Mouse (Mus musculus): ENCODE data around the gene Tmem210. TPM values are rescaled to one million over a fixed set of nuclear protein-coding genes. Genes with fewer than 3 reads are reported as not detected.
"Not testable (repeated sequence)": the region's sequence is repeated elsewhere in the genome, so short reads cannot be mapped to it uniquely, and the experiment has no call there.

Tmem210 gene
- polyA plus RNA-seq, 1 experiment: not detected

GRCm38 (mm10) chr2:25244144-25244543 lies 43.8 kb upstream of the Tmem210 start:
- DNase-seq: no peak
- Histone ChIP-seq H3K4me3 (replicated peaks; ENCODE audit: insufficient read depth, low read depth, low read length) (peak overlapping the region; percentile 12), H3K27ac (ENCODE audit: insufficient read depth, low read length) (peak overlapping the region; percentile 24; the same call in 1 of the 2 replicates), H3K27me3 (ENCODE audit: control insufficient read depth, insufficient read depth, low read length) (no peaks in the 10 kb centered on the region), H3K4me1 (ENCODE audit: control insufficient read depth, insufficient read depth, low read length) (peaks cover 49% of the 10 kb centered on the region)
- TF ChIP-seq POLR2A (IDR thresholded peaks at IDR 0.05; ENCODE audit: borderline replicate concordance, insufficient read depth, low read length) (no peak), CTCF (IDR thresholded peaks at IDR 0.05; ENCODE audit: borderline replicate concordance, insufficient read depth, low read depth, low read length) (no peak)
- WGBS: 73% methylated on average over 4 of the region's 4 CpGs

DNA sequence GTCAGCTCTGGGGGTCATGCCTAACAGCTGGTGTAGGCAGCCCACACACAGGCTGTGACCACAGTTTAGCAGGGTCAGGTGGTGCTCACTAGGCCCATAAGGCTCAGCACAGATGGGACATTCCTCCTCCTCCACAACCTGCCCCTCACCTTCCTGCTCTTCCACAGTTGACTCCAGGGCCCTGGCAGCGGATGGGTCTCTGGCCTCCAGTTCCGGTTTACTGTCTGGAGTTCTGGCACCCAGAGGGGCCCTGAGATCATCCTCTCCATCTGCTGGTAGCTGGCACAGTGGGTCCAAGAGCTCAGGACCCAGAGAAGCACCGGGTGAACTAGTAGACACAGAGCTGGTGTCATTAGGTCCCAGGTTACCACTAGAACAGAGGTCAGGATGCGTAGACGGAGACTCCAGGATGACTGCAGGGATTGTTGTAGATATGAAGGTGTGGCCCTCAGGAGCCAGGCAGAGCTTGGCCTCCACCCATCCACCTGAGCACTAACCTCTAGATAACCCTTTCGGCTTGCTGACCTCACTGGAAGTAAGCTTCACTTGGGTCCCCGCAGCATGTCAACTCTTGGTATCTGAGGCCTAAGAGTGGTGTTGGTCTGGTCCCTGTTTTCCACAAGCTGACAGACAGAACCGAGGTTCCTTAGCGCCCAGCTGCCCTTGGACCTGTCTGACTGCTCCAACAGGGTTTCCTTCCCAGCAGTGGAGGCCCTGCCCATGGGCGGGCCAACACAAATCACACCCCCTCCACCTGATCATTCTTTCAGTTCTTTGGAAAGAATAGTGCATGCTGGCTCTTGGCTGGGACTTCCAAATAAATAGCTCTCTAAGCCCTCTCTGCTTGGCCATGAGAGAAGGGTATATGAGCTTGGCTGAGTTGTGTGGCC lies 41.5 kb upstream of the Tmem210 start, which contains the start of gene AL732309.1:
AL732309.1 (minus strand) TSS at position 681 of the 890 bp plus-strand sequence.
- DNase-seq: peak; percentile 45 to 65
- H3K4me1 ChIP-seq (ENCODE audit: control insufficient read depth, insufficient read depth, low read length): peaks cover 40% of the 10 kb centered on the region
- no peak within 1 kb of the TSS for H3K4me3 ChIP-seq (replicated peaks; ENCODE audit: insufficient read depth, low read depth, low read length)
- H3K27ac ChIP-seq (ENCODE audit: insufficient read depth, low read length): peak within 1 kb of the TSS; percentile 62
- WGBS: 48% methylated on average over 10 of the region's 10 CpGs
- TF ChIP-seq CTCF (IDR thresholded peaks at IDR 0.05; ENCODE audit: borderline replicate concordance, insufficient read depth, low read depth, low read length): no peak
- TF ChIP-seq POLR2A (IDR thresholded peaks at IDR 0.05; ENCODE audit: borderline replicate concordance, insufficient read depth, low read length): no peak
- H3K27me3 ChIP-seq (ENCODE audit: control insufficient read depth, insufficient read depth, low read length): no peaks in the 10 kb centered on the region

- TF ChIP-seq CTCF (IDR thresholded peaks at IDR 0.05; ENCODE audit: borderline replicate concordance, insufficient read depth, low read depth, low read length): peak; percentile 45; the same call in 1 of the 2 replicates
- TF ChIP-seq POLR2A (IDR thresholded peaks at IDR 0.05; ENCODE audit: borderline replicate concordance, insufficient read depth, low read length): no peak
- Histone ChIP-seq H3K4me1 (ENCODE audit: control insufficient read depth, insufficient read depth, low read length) (no peaks in the 10 kb centered on the region; the same call in none of the 2 replicates), H3K27ac (ENCODE audit: insufficient read depth, low read length) (no peak overlapping the region), H3K27me3 (ENCODE audit: control insufficient read depth, insufficient read depth, low read length) (no peaks in the 10 kb centered on the region), H3K4me3 (replicated peaks; ENCODE audit: insufficient read depth, low read depth, low read length) (no peak overlapping the region)
- WGBS: 83% methylated on average over 1 of the region's 1 CpGs
- no peak for DNase-seq
These were observed 35.6 kb upstream of the Tmem210 start for GRCm38 (mm10) chr2:25252331-25252730.

- DNase-seq: peak; percentile 87 to 91
- WGBS: under 1% methylated on average over 39 of the region's 39 CpGs
- peak; percentile 66; the same call in 1 of the 2 replicates for TF ChIP-seq POLR2A (IDR thresholded peaks at IDR 0.05; ENCODE audit: borderline replicate concordance, insufficient read depth, low read length)
- no peak for TF ChIP-seq CTCF (IDR thresholded peaks at IDR 0.05; ENCODE audit: borderline replicate concordance, insufficient read depth, low read depth, low read length)
- Histone ChIP-seq H3K27me3 (ENCODE audit: control insufficient read depth, insufficient read depth, low read length) (no peaks in the 10 kb centered on the region), H3K27ac (ENCODE audit: insufficient read depth, low read length) (peak within 1 kb of the TSS; percentile 74), H3K4me3 (replicated peaks; ENCODE audit: insufficient read depth, low read depth, low read length) (peak within 1 kb of the TSS; percentile 71), H3K4me1 (ENCODE audit: control insufficient read depth, insufficient read depth, low read length) (no peaks in the 10 kb centered on the region; the same call in none of the 2 replicates)
These were observed 32.6 kb upstream of the Tmem210 start, which contains the start of gene Tmem203 for GRCm38 (mm10) chr2:25255284-25255779. Gene Tmem203 (plus strand): TSS chr2:25255439.

DNA sequence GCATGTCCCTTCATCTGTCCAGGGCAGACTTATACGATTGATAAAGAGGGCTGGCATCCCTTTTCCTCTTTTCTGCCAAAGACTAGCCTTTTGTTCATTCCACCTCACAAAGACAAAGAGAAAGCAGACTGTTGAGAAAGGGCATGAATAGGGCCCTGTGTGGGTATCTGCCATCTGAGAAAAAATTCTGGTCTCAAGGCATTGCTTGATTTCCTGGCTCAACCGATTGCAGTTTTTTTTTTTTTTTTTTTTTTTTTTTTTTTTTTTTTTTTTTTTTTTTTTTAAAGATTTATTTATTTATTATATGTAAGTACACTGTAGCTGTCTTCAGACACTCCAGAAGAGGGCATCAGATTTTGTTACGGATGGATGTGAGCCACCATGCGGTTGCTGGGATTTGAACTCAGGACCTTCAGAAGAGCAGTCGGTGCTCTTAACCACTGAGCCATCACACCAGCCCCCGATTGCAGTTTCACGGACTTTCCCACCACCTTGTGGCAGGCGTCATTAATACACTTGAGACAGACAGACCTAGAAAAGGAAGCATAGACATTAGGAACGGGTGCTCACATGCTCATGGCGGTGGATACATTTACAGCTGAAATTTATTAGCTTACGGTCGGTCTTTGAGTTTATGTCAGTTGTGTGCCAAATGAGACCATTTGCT lies 31.4 kb upstream of the Tmem210 start:
- TF ChIP-seq CTCF (IDR thresholded peaks at IDR 0.05; ENCODE audit: borderline replicate concordance, insufficient read depth, low read depth, low read length): peak; percentile 28; the same call in 1 of the 2 replicates
- H3K27me3 ChIP-seq (ENCODE audit: control insufficient read depth, insufficient read depth, low read length); H3K4me1 ChIP-seq (ENCODE audit: control insufficient read depth, insufficient read depth, low read length); H3K27ac ChIP-seq (ENCODE audit: insufficient read depth, low read length): not testable (repeated sequence)
- DNase-seq: peak in 1 of 2 experiments; percentile 59
- 39% methylated on average over 12 of the region's 12 CpGs for WGBS
- H3K4me3 ChIP-seq (replicated peaks; ENCODE audit: insufficient read depth, low read depth, low read length): peak overlapping the region; percentile 71

DNA sequence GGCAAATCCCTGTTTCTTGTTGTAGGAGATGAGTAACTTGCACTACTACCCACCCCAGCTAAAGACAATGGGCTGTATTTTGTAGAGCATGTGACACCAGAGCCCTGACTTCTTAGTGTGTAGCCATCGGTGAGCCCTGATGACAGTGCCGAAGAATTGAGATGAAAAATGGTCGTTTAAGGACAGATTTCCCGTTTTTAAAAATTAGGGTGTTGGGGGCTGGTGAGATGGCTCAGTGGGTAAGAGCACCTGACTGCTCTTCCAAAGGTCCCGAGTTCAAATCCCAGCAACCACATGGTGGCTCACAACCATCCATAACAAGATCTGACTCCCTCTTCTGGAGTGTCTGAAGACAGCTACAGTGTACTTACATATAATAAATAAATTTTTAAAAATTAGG lies 30.7 kb upstream of the Tmem210 start:
- not testable (repeated sequence) for H3K27me3 ChIP-seq (ENCODE audit: control insufficient read depth, insufficient read depth, low read length); H3K4me3 ChIP-seq (replicated peaks; ENCODE audit: insufficient read depth, low read depth, low read length); H3K4me1 ChIP-seq (ENCODE audit: control insufficient read depth, insufficient read depth, low read length); H3K27ac ChIP-seq (ENCODE audit: insufficient read depth, low read length); DNase-seq
- WGBS: 88% methylated on average over 5 of the region's 5 CpGs

DNA sequence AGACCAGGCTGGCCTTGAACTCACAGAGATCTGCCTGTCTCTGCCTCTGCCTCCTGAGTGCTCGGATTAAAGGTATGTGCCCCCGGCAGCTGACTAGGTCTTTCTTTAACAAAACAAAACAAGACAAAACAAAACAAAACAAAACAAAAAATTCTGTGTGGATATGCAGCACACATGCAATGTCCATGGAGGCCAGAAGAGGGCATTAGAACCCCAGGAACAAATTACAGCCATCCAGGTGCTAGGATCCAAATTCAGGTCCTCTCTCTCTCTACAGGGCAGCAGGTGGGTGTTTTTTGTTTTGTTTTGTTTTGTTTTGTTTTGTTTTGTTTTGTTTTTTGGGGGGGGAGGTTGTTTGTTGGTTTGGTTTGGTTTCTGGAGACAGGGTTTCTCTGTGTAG lies 29.1 kb upstream of the Tmem210 start:
- Histone ChIP-seq H3K27me3 (ENCODE audit: control insufficient read depth, insufficient read depth, low read length) (no peaks in the 10 kb centered on the region), H3K27ac (ENCODE audit: insufficient read depth, low read length) (no peak overlapping the region), H3K4me3 (replicated peaks; ENCODE audit: insufficient read depth, low read depth, low read length) (no peak overlapping the region), H3K4me1 (ENCODE audit: control insufficient read depth, insufficient read depth, low read length) (no peaks in the 10 kb centered on the region; the same call in none of the 2 replicates)
- 65% methylated on average over 2 of the region's 2 CpGs for WGBS
- no peak for DNase-seq
- TF ChIP-seq POLR2A (IDR thresholded peaks at IDR 0.05; ENCODE audit: borderline replicate concordance, insufficient read depth, low read length) (no peak), CTCF (IDR thresholded peaks at IDR 0.05; ENCODE audit: borderline replicate concordance, insufficient read depth, low read depth, low read length) (peak; percentile 45; the same call in 1 of the 2 replicates)
